Mouse (Mus musculus): ENCODE results near the gene Nr4a1.

DNA sequence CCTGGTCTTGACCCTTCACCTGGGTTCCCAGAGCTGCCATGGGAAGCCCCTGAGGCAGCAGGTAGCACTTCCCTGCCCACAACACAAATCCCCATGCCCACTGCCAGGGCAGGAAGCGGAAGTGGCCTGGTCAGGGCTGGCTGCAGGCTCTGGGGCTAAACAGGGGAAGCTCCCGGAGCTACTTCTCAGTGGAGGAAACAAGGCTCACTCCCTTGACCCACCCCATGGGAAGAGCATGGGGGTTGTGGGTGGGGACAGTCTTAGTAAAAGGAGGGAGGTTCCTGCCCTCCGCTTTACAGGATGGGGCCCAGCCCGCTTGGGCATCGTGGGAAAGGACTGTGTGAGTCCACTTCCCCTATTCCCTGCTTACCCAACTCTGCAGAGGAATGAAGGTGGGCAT is 8.4 kb downstream of the Nr4a1 start:
- TF ChIP-seq CTCF (IDR thresholded peaks at IDR 0.05; ENCODE audit: borderline replicate concordance, insufficient read depth, low read depth, low read length) (no peak), POLR2A (IDR thresholded peaks at IDR 0.05; ENCODE audit: borderline replicate concordance, insufficient read depth, low read length) (no peak)
